28 mouse cellular contexts compared by ENCODE assay signal in the genomic region with DNA sequence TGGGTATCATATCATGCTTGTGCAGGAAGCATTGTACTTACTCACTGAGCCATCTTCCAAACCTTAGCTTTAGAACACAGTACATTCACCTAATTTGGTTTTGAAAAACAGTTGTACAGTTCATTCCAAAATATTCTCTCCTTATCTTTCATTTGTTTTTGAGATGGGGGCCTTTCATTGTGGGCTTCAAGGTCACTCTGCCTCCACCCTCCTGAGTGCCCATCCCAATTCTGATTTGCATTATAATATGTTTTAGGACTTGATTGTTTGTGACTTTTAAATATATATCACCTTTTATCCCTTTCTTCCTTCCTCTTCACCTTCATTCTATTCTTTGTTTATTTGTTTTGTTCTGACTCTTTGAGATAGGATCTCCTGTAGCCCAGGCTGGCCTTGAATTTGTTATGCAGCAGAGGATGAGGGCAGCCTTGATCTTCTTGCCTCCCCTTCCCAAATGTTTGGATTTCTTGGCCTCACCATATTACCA. TPM values are rescaled to one million over a fixed set of nuclear protein-coding genes. Genes with fewer than 3 reads are reported as not detected.
DNase-seq lines count a peak whose midpoint lies in the region; ATAC-seq and TF ChIP-seq lines count a peak whose summit lies in the region.
"Had no signal": no experiment of that assay in that cellular context is flagged by ENCODE, and none has a peak within 500 bp of the region (broad histone marks: within the 10 kb centered on the region; RNA-seq: fewer than 3 reads in every experiment).

No protein-coding gene starts in this region.

- TF ChIP-seq EP300 in ES-Bruce4 (IDR thresholded peaks at IDR 0.05; ENCODE audit: insufficient read depth, low read depth, low read length) = no peak

- H3K4me3 ChIP-seq in ES-Bruce4 (ENCODE audit: low read depth, low read length) = no peak overlapping the region
- H3K4me3 ChIP-seq in liver, embryonic 11.5 days (ENCODE audit: low read depth, low read length) = no peak overlapping the region

- no peak for TF ChIP-seq CTCF in ES-Bruce4 (IDR thresholded peaks at IDR 0.05; ENCODE audit: low read depth, low read length)

- no peak for ATAC-seq in liver, embryonic 11.5 days (replicated peaks; ENCODE audit: low FRiP score)
- ATAC-seq: activated CD4-positive, CD25-positive, alpha-beta regulatory T cell, adult 4 months; CD4-positive, CD25-positive, alpha-beta regulatory T cell, adult 4 months; Patski had no signal

- peaks cover 18% of the 10 kb centered on the region for H3K9me3 ChIP-seq in ES-Bruce4 (replicated peaks; ENCODE audit: control insufficient read depth, insufficient read depth, low read length, poor library complexity, severe bottlenecking)
- peaks cover 3% of the 10 kb centered on the region; the same call in 1 of the 2 replicates for H3K9me3 ChIP-seq in liver, embryonic 11.5 days (ENCODE audit: control insufficient read depth, low read length)

- no peaks in the 10 kb centered on the region for H3K27me3 ChIP-seq in ES-Bruce4 (ENCODE audit: control insufficient read depth, insufficient read depth, low read length, poor library complexity, severe bottlenecking)
- no peaks in the 10 kb centered on the region for H3K27me3 ChIP-seq in liver, embryonic 11.5 days (replicated peaks; ENCODE audit: control insufficient read depth, insufficient read depth, low read length)
- H3K27me3 ChIP-seq: CH12.LX had no signal

- no peaks in the 10 kb centered on the region for H3K36me3 ChIP-seq in ES-Bruce4 (ENCODE audit: control insufficient read depth, insufficient read depth, low read length, poor library complexity, severe bottlenecking)
- no peaks in the 10 kb centered on the region for H3K36me3 ChIP-seq in liver, embryonic 11.5 days (ENCODE audit: control insufficient read depth, insufficient read depth, low read length)
- H3K36me3 ChIP-seq: G1E had no signal

- no peak for TF ChIP-seq POLR2A in ES-Bruce4 (IDR thresholded peaks at IDR 0.05; ENCODE audit: insufficient read depth, low read length)

- DNase-seq in ES-CJ7 (ENCODE audit: low read depth, low spot score) (peak; percentile 62), R1 (ENCODE audit: low read depth, low spot score) (peak; percentile 80), ZHBTc4 (ENCODE audit: low read depth, low spot score) (peak; percentile 59)
- DNase-seq in liver, embryonic 11.5 days (ENCODE audit: low spot score) = no peak
- no peak for DNase-seq in urinary bladder, postnatal 10 days (ENCODE audit: low spot score)
- DNase-seq in heart, postnatal 4 days = no peak
- DNase-seq in adrenal gland, adult (ENCODE audit: inconsistent age in 2 of 2, low spot score in 1 of 2) = no peak
- DNase-seq: adrenal gland, adult 2 months; adrenal gland, adult 8-10 months; adrenal gland, postnatal 10 days; adrenal gland, postnatal 14 days; adrenal gland, postnatal 25 days; adrenal gland, postnatal 36 days; B cell, adult 2 months; cerebellum, adult 11 months; cerebellum, adult 11-12 months; cerebellum, adult 18-20 months; cerebellum, adult 2 months; cerebellum, adult 8-10 months; cerebellum, adult 9-10 months; cerebellum, adult 9-11 months had no signal

- H3K4me2 ChIP-seq in liver, embryonic 11.5 days = no peak overlapping the region

- H3K27ac ChIP-seq in ES-Bruce4 (ENCODE audit: insufficient read depth, low read length) = peak overlapping the region; percentile 38; the same call in 1 of the 2 replicates
- H3K27ac ChIP-seq in liver, embryonic 11.5 days (ENCODE audit: low read depth, low read length) = no peak overlapping the region

- no peak overlapping the region for H3K9ac ChIP-seq in ES-Bruce4 (ENCODE audit: low read depth, poor library complexity, severe bottlenecking)
- H3K9ac ChIP-seq in liver, embryonic 11.5 days (ENCODE audit: low read depth, low read length) = no peak overlapping the region

- H3K4me1 ChIP-seq in ES-Bruce4 (ENCODE audit: control insufficient read depth, insufficient read depth, low read length) = peaks cover 4% of the 10 kb centered on the region
- H3K4me1 ChIP-seq in liver, embryonic 11.5 days (replicated peaks; ENCODE audit: control insufficient read depth, insufficient read depth, low read length) = no peaks in the 10 kb centered on the region; the same call in 1 of the 2 replicates

RNA-seq across cellular contexts. Expression of gene Cry1, which starts 24.3 kb away (rescaled TPM):
- 25.1 and 27.7 TPM in 2 replicates for polyA plus RNA-seq in ES-Bruce4 (2011; ENCODE audit: insufficient read depth, insufficient read length, low read depth, missing spikeins)
- 20.4 and 22.1 TPM in 2 replicates for polyA plus RNA-seq in liver, embryonic 11.5 days (2014; fragmentation: Nextera tagmentation; extraction: Ambion mirVana)
- total RNA-seq in heart, postnatal 4 days (2021) = 10 to 100 TPM; 19.6 to 22.2 TPM
- total RNA-seq: MEL had no signal
- polyA plus RNA-seq: G1E had no signal

Comparison
In these comparisons a context has a peak if more than half of its experiments do, and no peak if none do; other contexts are left out.
1. DNase-seq: peak in ES-CJ7 (single experiment), R1 (single experiment) and ZHBTc4 (single experiment); none in liver, embryonic 11.5 days (single experiment), urinary bladder, postnatal 10 days (single experiment), heart, postnatal 4 days (single experiment) and adrenal gland, adult (0 of 2).